In the genomic region with DNA sequence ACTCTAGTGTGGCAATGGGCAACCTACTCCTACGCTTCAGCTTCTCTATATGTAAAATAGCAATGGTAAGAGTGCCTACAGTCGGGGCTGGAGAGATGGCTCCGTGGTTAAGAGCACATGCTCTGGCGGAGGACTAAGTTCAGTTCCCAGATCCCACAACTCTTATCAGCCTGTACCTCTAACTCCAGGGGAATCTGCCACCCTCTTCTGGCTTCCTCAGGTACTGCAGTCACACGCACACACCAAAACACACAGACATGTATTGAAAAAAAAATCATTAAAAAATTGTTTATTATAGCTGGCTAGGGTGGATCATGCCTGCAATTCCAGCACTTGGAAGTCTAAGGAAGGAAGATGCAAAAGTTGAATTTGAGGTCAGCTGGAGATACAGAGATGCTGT, we compare ENCODE assay signal across 11 mouse cellular contexts. TPM values are rescaled to one million over a fixed set of nuclear protein-coding genes. Genes with fewer than 3 reads are reported as not detected.
DNase-seq lines count a peak whose midpoint lies in the region; ATAC-seq lines count a peak whose summit lies in the region.
"Had no signal": no experiment of that assay in that cellular context is flagged by ENCODE, and none has a peak within 500 bp of the region (broad histone marks: within the 10 kb centered on the region; RNA-seq: fewer than 3 reads in every experiment).

No protein-coding gene starts in this region.

- H3K4me3 ChIP-seq in embryonic facial prominence, embryonic 11.5 days (ENCODE audit: low read depth, low read length) = no peak overlapping the region

- H3K4me2 ChIP-seq in embryonic facial prominence, embryonic 11.5 days (ENCODE audit: low read depth, low read length) = no peak overlapping the region

- DNase-seq in heart, postnatal 4 days = peak; percentile 21
- no peak for DNase-seq in heart, adult 8-10 months (ENCODE audit: low spot score)
- DNase-seq in right cerebral cortex, postnatal 4 days = peak; percentile 25
- no peak for DNase-seq in right cerebral cortex, adult 2 months (ENCODE audit: low spot score in 2 of 2)
- peak; percentile 47 for DNase-seq in embryonic facial prominence, embryonic 11.5 days (ENCODE audit: low spot score)
- peak; percentile 40 for DNase-seq in thymus, postnatal 14 days
- DNase-seq in adrenal gland, postnatal 4 days (ENCODE audit: low spot score in 2 of 2) = no peak
- DNase-seq: gastrocnemius, postnatal 14 days had no signal

- no peaks in the 10 kb centered on the region for H3K9me3 ChIP-seq in embryonic facial prominence, embryonic 11.5 days (replicated peaks; ENCODE audit: control insufficient read depth, low read length)

- no peaks in the 10 kb centered on the region for H3K4me1 ChIP-seq in embryonic facial prominence, embryonic 11.5 days (ENCODE audit: control insufficient read depth, insufficient read depth, low read length)

- no peak for ATAC-seq in embryonic facial prominence, embryonic 11.5 days (replicated peaks; ENCODE audit: insufficient number of reproducible peaks, low FRiP score, low TSS enrichment, low read depth)
- no peak for ATAC-seq in erythroblast, adult 5-6 weeks (replicated peaks; ENCODE audit: low FRiP score, poor library complexity, severe bottlenecking)

- no peaks in the 10 kb centered on the region; the same call in none of the 2 replicates for H3K36me3 ChIP-seq in embryonic facial prominence, embryonic 11.5 days (replicated peaks; ENCODE audit: control insufficient read depth, insufficient read depth, low read depth, low read length)

- H3K27me3 ChIP-seq in embryonic facial prominence, embryonic 11.5 days (ENCODE audit: control insufficient read depth, insufficient read depth, low read length) = no peaks in the 10 kb centered on the region

- H3K9ac ChIP-seq in embryonic facial prominence, embryonic 11.5 days (replicated peaks; ENCODE audit: low read length) = no peak overlapping the region

- H3K27ac ChIP-seq in embryonic facial prominence, embryonic 11.5 days (replicated peaks; ENCODE audit: low read depth, low read length) = no peak overlapping the region

- 84% methylated on average over 5 of the region's 5 CpGs for WGBS in embryonic facial prominence, embryonic 11.5 days

RNA-seq across cellular contexts. Expression of gene Zfp82, which starts 10.2 kb away (rescaled TPM):
- total RNA-seq in heart, postnatal 4 days (2021) = 1 to 10 TPM in 1 of 2 experiments, under 1 TPM in 1; 0.23 to 1.0 TPM
- 1 to 10 TPM; 2.1 to 3.0 (median 2.6) TPM for total RNA-seq in heart, adult 8-10 months (2022)
- 3.4 and 4.2 TPM in 2 replicates for polyA plus RNA-seq in embryonic facial prominence, embryonic 11.5 days (2014; fragmentation: Nextera tagmentation; extraction: Ambion mirVana)
- total RNA-seq in erythroblast, adult 5-6 weeks (2015; ENCODE audit: low replicate concordance) = not detected in 2 replicates
- 0.84 TPM in 1 of 2 replicates, not detected in the other for total RNA-seq in erythroblast, adult 5-6 weeks (2017; ENCODE audit: low replicate concordance)
- 1 to 10 TPM; 1.4 to 2.3 TPM for total RNA-seq in adrenal gland, postnatal 4 days (2021)

RNA-seq across cellular contexts. Expression of gene Zfp14, which starts 11.3 kb away (rescaled TPM):
- total RNA-seq in heart, postnatal 4 days (2021) = 1 to 10 TPM; 1.8 to 2.1 TPM
- total RNA-seq in heart, adult 8-10 months (2022) = 1 to 10 TPM; 2.4 to 3.0 (median 2.6) TPM
- polyA plus RNA-seq in embryonic facial prominence, embryonic 11.5 days (2014; fragmentation: Nextera tagmentation; extraction: Ambion mirVana) = 4.6 and 5.8 TPM in 2 replicates
- total RNA-seq in erythroblast, adult 5-6 weeks (2015; ENCODE audit: low replicate concordance) = not detected in 2 replicates
- 1.7 TPM in 1 of 2 replicates, not detected in the other for total RNA-seq in erythroblast, adult 5-6 weeks (2017; ENCODE audit: low replicate concordance)
- 1 to 10 TPM; 3.5 to 4.1 TPM for total RNA-seq in adrenal gland, postnatal 4 days (2021)

RNA-seq across cellular contexts. Expression of gene Gm26920, which starts 27.7 kb away (rescaled TPM):
- total RNA-seq in heart, postnatal 4 days (2021) = under 1 TPM in 1 of 2 experiments, not detected in 1; 0.74 TPM
- under 1 TPM in 1 of 4 experiments, not detected in 3; 0.28 TPM for total RNA-seq in heart, adult 8-10 months (2022)
- 3.6 and 4.8 TPM in 2 replicates for polyA plus RNA-seq in embryonic facial prominence, embryonic 11.5 days (2014; fragmentation: Nextera tagmentation; extraction: Ambion mirVana)
- total RNA-seq in erythroblast, adult 5-6 weeks (2015; ENCODE audit: low replicate concordance) = not detected in 2 replicates
- not detected in 2 replicates for total RNA-seq in erythroblast, adult 5-6 weeks (2017; ENCODE audit: low replicate concordance)
- total RNA-seq in adrenal gland, postnatal 4 days (2021) = not detected
- total RNA-seq: adrenal gland, postnatal 36 days; neutrophil, adult 5-6 weeks had no signal

RNA-seq across cellular contexts. Expression of gene Zfp566, which starts 27.8 kb away (rescaled TPM):
- total RNA-seq in heart, postnatal 4 days (2021) = 1 to 10 TPM; 2.8 to 3.5 TPM
- total RNA-seq in heart, adult 8-10 months (2022) = 1 to 10 TPM in 3 of 4 experiments, under 1 TPM in 1; 0.82 to 1.8 (median 1.6) TPM
- 17.5 and 18.4 TPM in 2 replicates for polyA plus RNA-seq in embryonic facial prominence, embryonic 11.5 days (2014; fragmentation: Nextera tagmentation; extraction: Ambion mirVana)
- total RNA-seq in erythroblast, adult 5-6 weeks (2015; ENCODE audit: low replicate concordance) = 0.38 and 2.1 TPM in 2 replicates
- total RNA-seq in erythroblast, adult 5-6 weeks (2017; ENCODE audit: low replicate concordance) = 0.34 TPM in 1 of 2 replicates, not detected in the other
- 1 to 10 TPM; 6.1 to 7.0 TPM for total RNA-seq in adrenal gland, postnatal 4 days (2021)

RNA-seq across cellular contexts. Expression of gene Zfp260, which starts 32.1 kb away (rescaled TPM):
- total RNA-seq in heart, postnatal 4 days (2021) = 10 to 100 TPM; 44.2 to 46.1 TPM
- 10 to 100 TPM; 25.3 to 34.5 (median 31.3) TPM for total RNA-seq in heart, adult 8-10 months (2022)
- polyA plus RNA-seq in embryonic facial prominence, embryonic 11.5 days (2014; fragmentation: Nextera tagmentation; extraction: Ambion mirVana) = 152 and 161 TPM in 2 replicates
- 12.7 and 14.6 TPM in 2 replicates for total RNA-seq in erythroblast, adult 5-6 weeks (2015; ENCODE audit: low replicate concordance)
- total RNA-seq in erythroblast, adult 5-6 weeks (2017; ENCODE audit: low replicate concordance) = 4.5 and 10.7 TPM in 2 replicates
- 10 to 100 TPM; 50.7 to 52.1 TPM for total RNA-seq in adrenal gland, postnatal 4 days (2021)

Comparison
In these comparisons a context has a peak if more than half of its experiments do, and no peak if none do; other contexts are left out.
1. DNase-seq: peak in heart, postnatal 4 days (single experiment), right cerebral cortex, postnatal 4 days (single experiment), embryonic facial prominence, embryonic 11.5 days (single experiment) and thymus, postnatal 14 days (single experiment); none in heart, adult 8-10 months (single experiment), right cerebral cortex, adult 2 months (0 of 2) and adrenal gland, postnatal 4 days (0 of 2).